Mouse (Mus musculus) kidney, adult 2 months (tissue): ENCODE data around the gene Trim14. TPM values are rescaled to one million over a fixed set of nuclear protein-coding genes. Genes with fewer than 3 reads are reported as not detected.

ENCODE experiments used
- DNase-seq: peaks from one replicate; pipeline ENCODE4 v3.0.0; 2021
- H3K27ac ChIP-seq: fragments of 200-500 bp; 2 replicates; pipeline ENCODE4 v1.5.1; 2012; ENCODE audit warnings: low read depth, low read length, control low read depth, inconsistent platforms; ENCODE audit not compliant: insufficient read depth
- H3K27me3 ChIP-seq: fragments of 200-500 bp; replicated peaks from 2 replicates; pipeline ENCODE4 v1.6.1; 2012; ENCODE audit warnings: mild to moderate bottlenecking, moderate library complexity, low read length, inconsistent platforms; ENCODE audit not compliant: control insufficient read depth, insufficient read depth
- H3K36me3 ChIP-seq: fragments of 200-500 bp; 2 replicates; pipeline ENCODE4 v1.6.1; 2012; ENCODE audit warnings: mild to moderate bottlenecking, moderate library complexity, low read length, inconsistent platforms; ENCODE audit not compliant: control insufficient read depth, insufficient read depth
- H3K4me1 ChIP-seq: fragments of 200-500 bp; 2 replicates; pipeline ENCODE4 v1.6.1; 2011; ENCODE audit warnings: low read length; ENCODE audit not compliant: control insufficient read depth, insufficient read depth
- H3K4me3 ChIP-seq: fragments of 200-500 bp; 2 replicates; pipeline ENCODE4 v1.5.1; 2011; ENCODE audit warnings: mild to moderate bottlenecking, low read depth, low read length, control low read depth; ENCODE audit not compliant: insufficient read depth
- CTCF ChIP-seq: fragments of 200-500 bp; conservative IDR thresholded peaks from 2 replicates; pipeline ENCODE4 v1.5.1; 2011; ENCODE audit warnings: low read depth, mild to moderate bottlenecking, control low read depth, low read length, moderate library complexity, mixed read lengths; ENCODE audit not compliant: insufficient read depth, insufficient read length
- POLR2A ChIP-seq: fragments of 200-500 bp; IDR thresholded peaks from one replicate; pipeline ENCODE4 v1.6.1; 2011; ENCODE audit warnings: low read depth, low read length, control low read depth
- WGBS: fragments of 180-500 bp; shearing (Covaris S2); methylation state at CpG from one replicate; pipeline ENCODE4 v1.1.7; 2018; 5-methylcytosine and 5-hydroxymethylcytosine counted together
- polyA plus RNA-seq: library from polyadenylated mRNA; depleted of rRNA; stranded (reverse); fragments of >200 nt; gene quantifications from 2 replicates; pipeline ENCODE4 v1.2.3, GENCODE M21; 2012

The Trim14 gene
- polyA plus RNA-seq, 1 experiment: 2.6 TPM

DNA sequence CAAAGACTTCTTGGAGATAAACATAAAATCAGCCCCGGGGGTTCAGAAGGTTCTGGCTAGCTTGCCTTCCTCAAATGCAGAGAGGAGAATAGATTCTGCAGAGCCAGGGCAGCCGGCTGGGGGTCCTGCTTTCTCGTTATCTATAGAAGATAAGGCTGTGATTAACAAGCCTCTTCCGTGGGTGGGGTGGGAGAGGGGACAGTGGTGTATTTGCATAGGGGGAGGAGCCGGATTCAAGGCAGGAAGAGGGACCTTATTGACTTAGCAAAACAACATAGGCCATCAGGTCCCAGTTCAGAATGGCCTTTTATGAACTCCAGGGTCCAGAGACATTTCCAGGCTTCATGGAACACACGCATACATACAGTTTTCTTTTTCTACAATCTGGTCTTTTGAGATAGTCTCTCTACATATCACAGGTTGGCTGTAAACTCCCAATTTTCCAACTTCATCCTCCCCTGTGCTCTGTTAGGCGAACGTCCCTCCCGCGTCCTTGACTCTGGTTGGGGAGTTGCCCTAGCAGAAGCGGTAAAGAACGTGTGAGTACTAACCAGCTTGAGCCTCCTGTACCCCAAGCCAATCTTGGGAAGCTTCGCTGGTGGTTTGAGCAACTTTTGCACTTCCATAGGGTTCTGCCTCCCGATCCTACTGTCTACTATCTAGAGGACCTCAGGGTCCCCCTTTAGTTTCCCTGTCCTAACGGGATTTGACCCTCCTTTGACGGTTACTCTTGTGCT lies 679 bp downstream of the Trim14 start:
- no peak for DNase-seq
- 20% methylated on average over 16 of the region's 16 CpGs for WGBS
- no peaks in the 10 kb centered on the region for H3K4me1 ChIP-seq
- peak overlapping the region; percentile 81 for H3K4me3 ChIP-seq
- 0 out of 2 replicates have a peak overlapping the region, but pooled peaks have one; percentile 14 for H3K27ac ChIP-seq
- no peaks in the 10 kb centered on the region for H3K36me3 ChIP-seq
- TF ChIP-seq POLR2A (no peak), CTCF (no peak)
- H3K27me3 ChIP-seq: no peaks in the 10 kb centered on the region

DNA sequence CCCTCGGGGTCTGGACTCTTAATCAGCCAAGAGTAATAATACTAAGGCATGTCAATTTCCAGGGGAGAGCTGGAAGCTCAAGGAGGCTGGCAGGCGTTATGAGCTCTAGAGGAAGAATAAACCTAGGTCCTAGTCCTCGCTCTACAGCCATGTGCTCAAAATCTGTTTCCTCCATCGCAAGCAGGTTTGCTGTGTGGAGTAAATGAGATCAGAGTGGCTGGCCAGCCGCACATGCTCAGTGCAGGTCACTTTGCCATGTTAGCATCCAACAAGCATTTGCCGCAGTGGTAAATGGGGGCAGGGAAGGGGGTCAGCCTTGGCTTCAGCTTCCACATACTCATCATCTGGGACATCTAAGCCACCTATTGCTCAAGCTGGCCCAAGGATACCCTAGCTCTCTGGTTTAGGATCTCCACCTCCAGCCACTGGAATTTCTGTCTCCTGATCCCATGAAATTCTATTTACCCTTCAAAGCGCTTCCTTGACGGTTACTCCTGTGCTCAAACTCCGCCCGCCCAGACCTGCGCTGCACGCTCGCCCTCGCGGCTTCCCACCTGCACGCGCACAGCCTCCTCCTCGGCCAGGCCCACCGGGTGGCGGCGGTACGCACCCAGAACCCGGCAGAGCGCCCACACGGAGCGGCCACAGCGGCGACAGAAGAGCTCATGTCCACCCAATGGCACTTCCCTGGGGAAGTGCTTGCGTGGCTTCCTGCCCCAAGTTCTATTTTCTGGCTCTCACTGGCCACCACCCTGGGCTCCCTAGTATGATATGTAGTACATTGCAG lies 1.8 kb downstream of the Trim14 start:
- no peak overlapping the region for H3K27ac ChIP-seq

DNA sequence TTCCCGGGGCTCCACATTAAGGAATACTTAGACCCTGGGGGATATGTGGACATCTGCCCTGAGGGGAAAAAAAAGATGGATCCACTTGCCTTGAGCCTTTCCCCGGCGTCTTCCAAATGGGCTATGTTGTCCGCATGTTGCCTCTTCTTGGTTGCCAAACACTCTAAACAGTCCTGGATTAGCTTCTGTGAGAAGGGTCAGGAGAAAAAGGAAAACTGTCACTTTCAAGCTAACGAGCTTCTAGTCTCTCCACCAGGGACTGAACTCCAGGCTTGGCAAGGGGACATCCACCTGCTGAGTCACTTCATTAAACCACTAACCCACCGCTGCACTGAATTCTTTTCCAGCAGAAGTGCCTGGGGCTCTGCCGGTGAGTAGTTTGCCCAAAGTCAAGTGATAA lies 3.0 kb downstream of the Trim14 start:
- DNase-seq: no peak
- Histone ChIP-seq H3K27ac (no peak overlapping the region), H3K36me3 (no peaks in the 10 kb centered on the region), H3K4me1 (no peaks in the 10 kb centered on the region), H3K27me3 (no peaks in the 10 kb centered on the region), H3K4me3 (no peak overlapping the region)
- no peak for TF ChIP-seq CTCF
- no peak for TF ChIP-seq POLR2A
- WGBS: 92% methylated on average over 7 of the region's 7 CpGs

More for the DNA sequence above, 1.8 kb downstream of the Trim14 start:
- no peaks in the 10 kb centered on the region for H3K27me3 ChIP-seq
- H3K4me3 ChIP-seq: peak overlapping the region; percentile 81
- H3K36me3 ChIP-seq: no peaks in the 10 kb centered on the region
- TF ChIP-seq POLR2A (no peak), CTCF (no peak)
- 20% methylated on average over 29 of the region's 29 CpGs for WGBS
- H3K4me1 ChIP-seq: no peaks in the 10 kb centered on the region
- DNase-seq: peak; percentile 12

DNA sequence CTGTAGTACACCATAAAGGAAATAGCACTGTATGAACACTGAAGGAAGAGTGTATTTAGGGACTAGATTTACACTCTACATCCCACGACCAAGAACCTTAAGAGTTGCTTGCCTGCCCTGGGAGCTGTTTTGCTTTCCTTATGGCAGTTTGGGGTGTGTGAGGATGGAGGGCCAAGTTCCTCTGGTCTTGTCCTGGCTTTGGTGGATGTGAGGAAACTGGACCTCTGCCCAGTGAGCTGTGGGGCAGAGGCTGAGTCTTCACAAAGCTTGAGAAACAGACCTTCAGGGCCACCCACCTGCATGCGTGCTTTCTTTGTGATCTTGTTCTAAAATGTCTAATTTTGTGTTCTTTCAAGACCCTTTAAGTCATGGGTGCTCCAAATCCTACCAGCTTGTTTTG lies 3.4 kb downstream of the Trim14 start:
- no peaks in the 10 kb centered on the region; the same call in 1 of the 2 replicates for H3K4me1 ChIP-seq
- TF ChIP-seq CTCF (no peak), POLR2A (no peak)
- H3K27me3 ChIP-seq: no peaks in the 10 kb centered on the region
- no peak overlapping the region for H3K4me3 ChIP-seq
- H3K36me3 ChIP-seq: no peaks in the 10 kb centered on the region
- no peak overlapping the region for H3K27ac ChIP-seq
- DNase-seq: no peak
- 83% methylated on average over 2 of the region's 2 CpGs for WGBS

DNA sequence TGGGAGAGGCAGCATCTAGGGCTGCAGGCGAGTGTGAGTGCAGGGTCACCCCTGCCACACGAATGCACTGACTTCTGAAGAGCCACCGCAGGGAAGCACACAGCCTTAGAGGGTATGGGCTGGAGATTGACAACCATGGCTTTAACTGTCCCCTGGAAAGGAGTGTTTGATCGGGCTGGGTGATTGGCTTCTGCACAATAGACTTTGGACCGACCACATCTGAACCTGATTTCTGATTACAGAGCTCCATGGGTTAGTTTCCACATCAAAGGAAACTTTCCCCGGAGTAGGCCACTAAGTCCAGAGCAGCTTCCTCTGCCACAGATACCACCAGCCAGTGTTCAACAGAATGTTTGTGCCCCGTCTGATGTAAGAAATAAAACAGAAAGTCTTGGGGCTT lies 6.2 kb downstream of the Trim14 start:
- no peak for DNase-seq
- Histone ChIP-seq H3K36me3 (no peaks in the 10 kb centered on the region), H3K4me3 (no peak overlapping the region), H3K27me3 (no peaks in the 10 kb centered on the region), H3K27ac (no peak overlapping the region), H3K4me1 (no peaks in the 10 kb centered on the region; the same call in 1 of the 2 replicates)
- 66% methylated on average over 7 of the region's 7 CpGs for WGBS
- TF ChIP-seq CTCF (no peak), POLR2A (no peak)

DNA sequence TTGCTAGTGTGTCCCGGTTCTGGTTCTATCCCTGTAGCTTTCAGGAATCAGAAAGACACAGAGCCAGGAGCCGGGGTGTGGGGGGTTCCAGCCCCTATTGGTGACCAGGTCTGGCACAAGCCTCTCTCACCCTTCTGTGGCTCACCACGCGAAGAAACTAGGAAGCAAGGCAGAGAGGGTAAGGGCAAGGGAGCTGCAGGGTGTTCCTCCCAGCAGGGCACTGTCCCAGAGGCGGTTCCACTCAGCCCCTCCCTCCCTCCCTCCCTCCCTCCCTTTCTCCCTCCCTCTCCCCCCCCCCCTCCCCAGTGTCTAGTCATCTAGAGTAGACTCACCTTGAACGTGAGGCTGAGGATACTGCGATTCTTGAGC lies 8.4 kb downstream of the Trim14 start:
- peak; percentile 33 for DNase-seq

More for the DNA sequence above, 8.4 kb downstream of the Trim14 start:
- TF ChIP-seq POLR2A (no peak), CTCF (no peak)
- WGBS: 7% methylated on average over 7 of the region's 7 CpGs
- Histone ChIP-seq H3K4me1 (no peaks in the 10 kb centered on the region; the same call in 1 of the 2 replicates), H3K4me3 (peak overlapping the region; percentile 47), H3K27ac (no peak overlapping the region), H3K36me3 (no peaks in the 10 kb centered on the region), H3K27me3 (no peaks in the 10 kb centered on the region)
